Mouse (Mus musculus) liver, embryonic 11.5 days (tissue): ENCODE measurements around the gene Dbf4. TPM values are rescaled to one million over a fixed set of nuclear protein-coding genes. Genes with fewer than 3 reads are reported as not detected.

Source experiments
- ATAC-seq: fragments of 200-750 bp; cut with Nextera tagmentation; replicated peaks from 2 replicates; pipeline ENCODE4 v1.8.0; 2017; ENCODE audit warnings: moderate number of reproducible peaks, mild to moderate bottlenecking, moderate TSS enrichment, moderate library complexity; ENCODE audit not compliant: low FRiP score
- DNase-seq: peaks from one replicate; pipeline ENCODE4 v3.0.0-alpha.2; 2017; ENCODE audit warnings: low spot score
- H3K27ac ChIP-seq: fragments of 300-500 bp; sonication (generic); 2 replicates; pipeline ENCODE4 v1.5.1; 2014; ENCODE audit warnings: mild to moderate bottlenecking, low read depth, low read length, control low read depth
- H3K27me3 ChIP-seq: fragments of 300-500 bp; sonication (generic); replicated peaks from 2 replicates; pipeline ENCODE4 v1.6.1; 2014; ENCODE audit warnings: low read length, mixed read lengths; ENCODE audit not compliant: control insufficient read depth, insufficient read depth
- H3K36me3 ChIP-seq: fragments of 300-500 bp; sonication (generic); 2 replicates; pipeline ENCODE4 v1.6.1; 2014; ENCODE audit warnings: mild to moderate bottlenecking, low read length, moderate library complexity, mixed read lengths; ENCODE audit not compliant: control insufficient read depth, insufficient read depth
- H3K4me1 ChIP-seq: fragments of 300-500 bp; sonication (generic); replicated peaks from 2 replicates; pipeline ENCODE4 v1.6.1; 2014; ENCODE audit warnings: low read length, mixed read lengths; ENCODE audit not compliant: control insufficient read depth, insufficient read depth
- H3K4me2 ChIP-seq: fragments of 300-500 bp; sonication (generic); 2 replicates; pipeline ENCODE4 v1.6.1; 2014; ENCODE audit warnings: mild to moderate bottlenecking, control low read depth, moderate library complexity
- H3K4me3 ChIP-seq: fragments of 300-500 bp; sonication (generic); 2 replicates; pipeline ENCODE4 v1.5.1; 2014; ENCODE audit warnings: low read depth, low read length, control low read depth
- H3K9ac ChIP-seq: fragments of 300-500 bp; sonication (generic); 2 replicates; pipeline ENCODE4 v1.6.1; 2014; ENCODE audit warnings: low read depth, low read length, control low read depth
- H3K9me3 ChIP-seq: fragments of 300-500 bp; sonication (generic); 2 replicates; pipeline ENCODE4 v1.6.1; 2016; ENCODE audit warnings: low read length, inconsistent platforms, mixed read lengths; ENCODE audit not compliant: control insufficient read depth
- WGBS: fragments of 180-500 bp; shearing (Covaris S2); extraction: QIAGEN DNeasy Blood & Tissue Kit; methylation state at CpG from one replicate; pipeline ENCODE4 v1.1.7; 2014; 5-methylcytosine and 5-hydroxymethylcytosine counted together
- polyA plus RNA-seq: library from polyadenylated mRNA; unstranded; fragments of >200 nt; fragmentation: Nextera tagmentation; extraction: Ambion mirVana; gene quantifications from 2 replicates; pipeline ENCODE4 v1.2.1, GENCODE M21; 2014

The Dbf4 gene
- polyA plus RNA-seq, 1 experiment from 2014 or later: 67.1 TPM

- Histone ChIP-seq H3K4me3 (no peak overlapping the region), H3K36me3 (no peaks in the 10 kb centered on the region), H3K9me3 (no peaks in the 10 kb centered on the region), H3K27me3 (no peaks in the 10 kb centered on the region), H3K4me1 (no peaks in the 10 kb centered on the region), H3K9ac (no peak overlapping the region), H3K4me2 (no peak overlapping the region), H3K27ac (no peak overlapping the region)
- DNase-seq (no peak), ATAC-seq (no peak)
- 57% methylated on average over 10 of the region's 10 CpGs for WGBS
Observed at GRCm38 (mm10) chr5:8349557-8349956, 73.0 kb downstream of the Dbf4 start.

Other genes with a start within 250 kb of the Dbf4 start
- gene Adam22, start 54.6 kb downstream of the Dbf4 start, polyA plus RNA-seq: 2.1 and 2.2 TPM in 2 replicates
- 7.7 and 8.6 TPM in 2 replicates for gene Slc25a40, start 134 bp upstream of the Dbf4 start, polyA plus RNA-seq
- 0.67 and 0.77 TPM in 2 replicates for gene Rundc3b, start 200.2 kb upstream of the Dbf4 start, polyA plus RNA-seq
- gene Abcb1a, start 237.4 kb upstream of the Dbf4 start, polyA plus RNA-seq: 0.36 and 0.38 TPM in 2 replicates